Mouse (Mus musculus) brain, embryonic 14.5 days (tissue): Measurements from ENCODE around the gene Hist2h3c1. TPM values are rescaled to one million over a fixed set of nuclear protein-coding genes. Genes with fewer than 3 reads are reported as not detected.

ENCODE experiments used
- DNase-seq: peaks from one replicate; pipeline ENCODE4 v3.0.0-alpha.2; 2011; ENCODE audit warnings: low read depth
- CTCF ChIP-seq: fragments of 200-500 bp; IDR thresholded peaks from 2 replicates; pipeline ENCODE4 v1.5.1; 2012; ENCODE audit warnings: inconsistent platforms, mild to moderate bottlenecking, moderate library complexity, borderline replicate concordance; ENCODE audit not compliant: insufficient read depth, insufficient read length; ENCODE audit errors: extremely low read depth
- POLR2A ChIP-seq: fragments of 200-500 bp; IDR thresholded peaks from 2 replicates; pipeline ENCODE4 v1.6.1; 2012; ENCODE audit warnings: mild to moderate bottlenecking, inconsistent platforms, borderline replicate concordance; ENCODE audit not compliant: poor library complexity, insufficient read depth, insufficient read length, severe bottlenecking; ENCODE audit errors: extremely low read depth
- polyA plus RNA-seq: library from polyadenylated mRNA; depleted of rRNA; stranded (reverse); fragments of >200 nt; gene quantifications from 2 replicates; pipeline ENCODE4 v1.2.3, GENCODE M21; 2012

The Hist2h3c1 gene
- polyA plus RNA-seq, 1 experiment, result not detected

- TF ChIP-seq CTCF (no peak), POLR2A (no peak)
- no peak for DNase-seq
Observed at GRCm38 (mm10) chr3:96250890-96251289, 4.4 kb downstream of the Hist2h3c1 start.

- DNase-seq, result no peak
- TF ChIP-seq CTCF (no peak), POLR2A (no peak)
Observed at GRCm38 (mm10) chr3:96251787-96252186, 5.3 kb downstream of the Hist2h3c1 start.

- DNase-seq, result peak; percentile 76
- TF ChIP-seq POLR2A (no peak), CTCF (no peak)
Observed at GRCm38 (mm10) chr3:96254683-96255355, 8.3 kb downstream of the Hist2h3c1 start.

- TF ChIP-seq CTCF (no peak), POLR2A (no peak)
- DNase-seq, result no peak
Observed at GRCm38 (mm10) chr3:96255926-96256593, 9.6 kb downstream of the Hist2h3c1 start.

DNA sequence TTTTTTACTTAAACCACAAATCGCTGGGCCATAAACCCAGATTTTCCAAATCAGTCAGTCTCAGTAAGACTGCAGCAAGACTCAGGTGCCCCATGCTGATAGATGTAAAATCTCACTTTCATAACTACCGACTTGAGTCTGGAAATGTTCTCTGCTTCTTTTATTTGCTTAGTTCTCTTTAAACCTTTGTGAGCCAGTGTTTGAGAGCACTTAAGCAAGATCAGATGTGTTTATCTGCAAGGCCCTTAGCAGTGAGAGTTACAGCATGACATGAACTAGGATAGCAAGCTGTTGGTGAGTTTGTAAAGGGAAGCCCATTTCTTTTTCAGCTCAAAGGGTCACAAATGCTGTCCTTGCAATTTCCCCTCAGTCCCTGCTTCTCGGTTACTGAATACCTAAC, 10.7 kb downstream of the Hist2h3c1 start:
- DNase-seq, result no peak
- no peak for TF ChIP-seq CTCF
- TF ChIP-seq POLR2A, result no peak

GRCm38 (mm10) chr3:96260220-96260619, 13.7 kb downstream of the Hist2h3c1 start:
- TF ChIP-seq CTCF, result no peak
- TF ChIP-seq POLR2A, result no peak
- DNase-seq, result no peak

DNA sequence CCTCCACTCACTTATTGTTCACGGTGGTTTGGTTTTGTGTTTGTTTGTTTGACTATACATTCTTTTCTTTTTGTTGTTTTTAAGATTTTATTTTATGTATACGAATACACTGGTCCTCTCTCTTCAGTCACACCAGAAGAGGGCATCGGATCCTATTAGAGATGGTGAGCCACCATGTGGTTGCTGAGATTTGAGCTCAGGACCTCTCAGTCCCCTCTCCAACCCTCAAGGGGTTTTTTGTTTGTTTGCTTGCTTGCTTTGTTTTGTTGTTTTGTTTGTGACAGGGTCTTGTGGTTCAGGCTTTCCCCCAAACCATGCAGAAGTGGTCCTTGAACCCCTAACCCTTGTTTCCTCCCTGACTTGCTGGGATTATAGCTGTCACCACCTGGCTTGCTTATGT, 15.1 kb downstream of the Hist2h3c1 start:
- TF ChIP-seq CTCF (no peak), POLR2A (no peak)
- peak; percentile 26 for DNase-seq

GRCm38 (mm10) chr3:96262216-96262875, 15.9 kb downstream of the Hist2h3c1 start:
- peak; percentile 94 for DNase-seq
- TF ChIP-seq POLR2A (peak; percentile 24; the same call in 1 of the 2 replicates), CTCF (no peak)

GRCm38 (mm10) chr3:96262979-96263550, 16.6 kb downstream of the Hist2h3c1 start, which contains the start of gene Hist2h4:
Hist2h4 (minus strand) TSS chr3:96263311.
- DNase-seq, result peak; percentile 98
- TF ChIP-seq POLR2A, result peak; percentile 82; the same call in 1 of the 2 replicates
- peak; percentile 40; the same call in 1 of the 2 replicates for TF ChIP-seq CTCF

GRCm38 (mm10) chr3:96263558-96264403, 17.3 kb downstream of the Hist2h3c1 start:
- TF ChIP-seq CTCF, result no peak
- TF ChIP-seq POLR2A, result no peak
- DNase-seq, result no peak
